Mouse (Mus musculus) cerebellum, adult 2 months (tissue): ENCODE results near the gene Hoxa4.

Experiments
- CTCF ChIP-seq: fragments of 200-500 bp; IDR thresholded peaks from 2 replicates; pipeline ENCODE4 v1.5.1; 2011; ENCODE audit warnings: low read depth, mild to moderate bottlenecking, control low read depth, low read length, moderate library complexity, borderline replicate concordance; ENCODE audit not compliant: insufficient read depth
- POLR2A ChIP-seq: fragments of 200-500 bp; IDR thresholded peaks from 2 replicates; pipeline ENCODE4 v1.6.1; 2011; ENCODE audit warnings: low read length, control low read depth, borderline replicate concordance; ENCODE audit not compliant: insufficient read depth

- TF ChIP-seq POLR2A (no peak), CTCF (no peak)
Measured at GRCm38 (mm10) chr6:52226569-52227257, 35.2 kb upstream of the Hoxa4 start.
